Mouse (Mus musculus): ENCODE measurements around the gene Cct7.

DNA sequence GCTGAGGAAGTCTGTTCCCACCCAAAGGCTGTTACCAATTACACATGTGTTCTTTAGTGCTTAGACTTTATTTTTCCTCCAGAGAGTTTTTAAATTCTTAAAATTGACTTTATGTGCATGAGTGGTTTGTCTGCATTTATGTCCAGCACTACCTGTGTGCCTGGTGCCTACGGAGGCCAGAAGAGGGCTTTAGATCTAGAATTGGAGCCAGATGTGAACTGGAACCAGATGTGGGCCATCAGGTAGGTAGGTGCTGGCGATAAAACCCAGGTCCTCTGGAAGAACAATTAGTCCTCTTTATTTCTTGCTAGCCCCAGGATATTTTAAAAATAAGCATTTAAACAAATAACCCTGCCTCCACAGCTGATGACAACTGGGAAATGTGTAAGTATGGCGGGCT, 40.3 kb downstream of the Cct7 start:
- TF ChIP-seq POLR2A (IDR thresholded peaks at IDR 0.05; ENCODE audit: control insufficient read depth, extremely low read depth, insufficient read depth, low read length, poor library complexity) (no peak), CTCF (IDR thresholded peaks at IDR 0.05; ENCODE audit: borderline replicate concordance, control insufficient read depth, extremely low read depth, insufficient read depth, low read length, poor library complexity) (no peak)

All from thymus, adult 2 months (tissue).